Mouse (Mus musculus): ENCODE results near the gene S100a1.

DNA sequence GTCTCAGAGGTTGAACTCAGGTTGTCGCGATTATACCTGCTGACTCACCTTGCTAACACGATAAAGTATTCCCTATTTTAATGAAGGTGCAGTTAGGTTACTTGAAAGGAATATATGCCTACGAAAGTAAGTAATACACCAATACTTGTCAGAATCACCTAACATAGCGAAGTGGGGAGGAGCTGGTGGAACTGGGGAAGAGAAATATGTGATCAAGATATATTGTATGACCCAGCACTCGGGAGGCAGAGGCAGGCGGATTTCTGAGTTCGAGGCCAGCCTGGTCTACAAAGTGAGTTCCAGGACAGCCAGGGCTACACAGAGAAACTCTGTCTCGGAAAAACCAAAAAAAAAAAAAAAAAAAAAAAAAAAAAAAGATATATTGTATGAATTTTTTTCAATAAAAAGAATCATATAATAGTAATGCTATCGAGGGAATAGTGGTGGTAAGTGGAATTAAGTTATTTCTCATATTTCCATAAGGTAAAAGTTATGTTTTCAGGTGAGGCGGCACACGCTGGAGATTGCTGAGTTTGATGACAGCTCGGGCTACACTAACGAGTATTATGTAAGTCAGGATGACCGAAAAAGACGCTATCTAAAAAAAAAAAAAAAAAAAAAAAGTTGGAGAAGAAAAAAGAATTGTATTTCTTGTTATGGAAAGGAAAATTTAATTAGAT, 38.9 kb downstream of the S100a1 start:
- TF ChIP-seq CTCF (IDR thresholded peaks at IDR 0.05; ENCODE audit: low read depth) = no peak
- no peak for TF ChIP-seq EP300 (optimal IDR thresholded peaks at IDR 0.05)

All from stomach, postnatal 0 days (tissue).